Mouse (Mus musculus): ENCODE results near the gene Nfatc2. TPM values are rescaled to one million over a fixed set of nuclear protein-coding genes. Genes with fewer than 3 reads are reported as not detected.

Gene Nfatc2
- polyA plus RNA-seq, 1 experiment, result 0.32 TPM

DNA sequence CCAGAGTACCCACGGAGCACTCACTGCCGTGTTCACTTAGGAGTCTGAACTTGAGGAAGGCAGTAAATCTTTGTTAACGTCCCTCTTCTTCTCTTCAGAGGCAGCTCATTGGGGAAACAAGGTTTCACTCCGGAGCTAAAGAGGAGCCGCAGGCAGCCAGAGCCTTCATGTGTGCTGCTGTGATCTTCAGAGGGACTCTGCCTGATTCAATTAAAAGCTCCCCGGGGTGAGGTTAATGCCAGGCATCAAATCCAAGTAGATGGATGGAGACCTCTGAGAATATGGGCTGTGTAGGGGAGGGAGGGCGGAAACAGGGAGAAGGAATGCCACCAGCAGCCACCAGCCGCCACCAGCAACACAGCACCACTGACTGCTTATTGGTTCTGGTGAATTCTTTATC lies 157.3 kb downstream of the Nfatc2 start:
- TF ChIP-seq POLR2A (IDR thresholded peaks at IDR 0.05; ENCODE audit: low read depth, low read length) (no peak), CTCF (IDR thresholded peaks at IDR 0.05; ENCODE audit: borderline replicate concordance, insufficient read depth, low read length) (no peak)
- H3K4me1 ChIP-seq (ENCODE audit: control insufficient read depth, insufficient read depth, low read length), result 0 out of 2 replicates have a peak, but pooled peaks cover 3% of the 10 kb centered on the region
- H3K4me3 ChIP-seq (ENCODE audit: insufficient read depth, low read length), result no peak overlapping the region
- H3K27ac ChIP-seq (ENCODE audit: insufficient read depth, low read length), result no peak overlapping the region

GRCm38 (mm10) chr2:168441494-168441893 lies 160.0 kb downstream of the Nfatc2 start:
- Histone ChIP-seq H3K27ac (ENCODE audit: insufficient read depth, low read length) (no peak overlapping the region), H3K4me3 (ENCODE audit: insufficient read depth, low read length) (no peak overlapping the region), H3K4me1 (ENCODE audit: control insufficient read depth, insufficient read depth, low read length) (no peaks in the 10 kb centered on the region)
- TF ChIP-seq CTCF (IDR thresholded peaks at IDR 0.05; ENCODE audit: borderline replicate concordance, insufficient read depth, low read length), result no peak
- no peak for TF ChIP-seq POLR2A (IDR thresholded peaks at IDR 0.05; ENCODE audit: low read depth, low read length)

GRCm38 (mm10) chr2:168440918-168441328 lies 160.5 kb downstream of the Nfatc2 start:
- no peak overlapping the region for H3K4me3 ChIP-seq (ENCODE audit: insufficient read depth, low read length)
- no peak for TF ChIP-seq CTCF (IDR thresholded peaks at IDR 0.05; ENCODE audit: borderline replicate concordance, insufficient read depth, low read length)
- TF ChIP-seq POLR2A (IDR thresholded peaks at IDR 0.05; ENCODE audit: low read depth, low read length), result no peak
- H3K4me1 ChIP-seq (ENCODE audit: control insufficient read depth, insufficient read depth, low read length), result no peaks in the 10 kb centered on the region
- no peak overlapping the region for H3K27ac ChIP-seq (ENCODE audit: insufficient read depth, low read length)

DNA sequence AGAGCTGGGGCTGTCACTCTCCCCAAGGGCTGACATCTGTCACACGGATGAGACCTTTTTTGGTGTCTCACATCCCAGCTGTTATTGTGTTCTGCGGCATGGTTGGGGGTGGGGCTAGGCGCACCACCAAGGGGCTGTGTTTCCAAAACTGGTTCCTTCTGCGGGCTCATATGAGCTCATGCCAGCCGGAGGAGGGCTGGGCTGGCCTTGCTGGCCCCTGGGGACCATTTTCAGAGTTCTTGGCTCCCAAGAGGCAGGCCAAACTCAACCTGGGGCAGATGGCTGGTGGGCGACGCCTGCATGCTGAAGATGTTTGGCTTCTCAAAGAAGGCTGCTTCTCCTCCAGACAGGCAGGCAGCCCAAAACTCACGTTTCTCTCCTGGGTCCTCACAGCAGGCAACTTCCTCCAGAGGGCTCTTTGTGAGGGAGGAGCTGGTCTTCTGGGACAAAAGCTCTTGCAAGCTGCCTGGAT lies 162.4 kb downstream of the Nfatc2 start:
- no peak overlapping the region for H3K27ac ChIP-seq (ENCODE audit: insufficient read depth, low read length)
- H3K4me3 ChIP-seq (ENCODE audit: insufficient read depth, low read length), result no peak overlapping the region
- TF ChIP-seq CTCF (IDR thresholded peaks at IDR 0.05; ENCODE audit: borderline replicate concordance, insufficient read depth, low read length) (no peak), POLR2A (IDR thresholded peaks at IDR 0.05; ENCODE audit: low read depth, low read length) (no peak)
- no peaks in the 10 kb centered on the region for H3K4me1 ChIP-seq (ENCODE audit: control insufficient read depth, insufficient read depth, low read length)

GRCm38 (mm10) chr2:168434187-168434586 lies 167.3 kb downstream of the Nfatc2 start:
- no peak overlapping the region for H3K27ac ChIP-seq (ENCODE audit: insufficient read depth, low read length)
- no peak for TF ChIP-seq CTCF (IDR thresholded peaks at IDR 0.05; ENCODE audit: borderline replicate concordance, insufficient read depth, low read length)
- no peak for TF ChIP-seq POLR2A (IDR thresholded peaks at IDR 0.05; ENCODE audit: low read depth, low read length)
- no peaks in the 10 kb centered on the region for H3K4me1 ChIP-seq (ENCODE audit: control insufficient read depth, insufficient read depth, low read length)
- H3K4me3 ChIP-seq (ENCODE audit: insufficient read depth, low read length), result no peak overlapping the region

DNA sequence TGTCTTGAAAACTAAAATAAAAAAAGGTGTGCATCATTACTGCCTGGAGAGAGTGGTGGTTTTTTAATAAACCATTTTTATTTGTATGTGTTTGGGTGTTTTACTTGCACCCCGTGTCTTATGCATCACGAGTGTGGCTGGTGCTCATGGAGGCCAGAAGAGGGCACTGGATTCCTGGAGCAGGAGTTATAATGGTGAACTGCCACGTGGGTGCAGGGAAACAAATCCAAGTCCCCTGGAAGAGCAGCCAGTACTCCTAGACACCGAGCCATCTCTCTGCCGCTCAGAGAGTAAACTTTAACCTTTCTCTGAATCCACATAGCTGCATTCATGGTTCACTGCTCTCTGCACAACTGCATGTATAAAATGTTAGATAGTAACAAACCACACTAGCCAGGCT lies 168.1 kb downstream of the Nfatc2 start:
- H3K27ac ChIP-seq (ENCODE audit: insufficient read depth, low read length), result no peak overlapping the region
- no peaks in the 10 kb centered on the region for H3K4me1 ChIP-seq (ENCODE audit: control insufficient read depth, insufficient read depth, low read length)
- no peak overlapping the region for H3K4me3 ChIP-seq (ENCODE audit: insufficient read depth, low read length)
- TF ChIP-seq POLR2A (IDR thresholded peaks at IDR 0.05; ENCODE audit: low read depth, low read length) (no peak), CTCF (IDR thresholded peaks at IDR 0.05; ENCODE audit: borderline replicate concordance, insufficient read depth, low read length) (no peak)

DNA sequence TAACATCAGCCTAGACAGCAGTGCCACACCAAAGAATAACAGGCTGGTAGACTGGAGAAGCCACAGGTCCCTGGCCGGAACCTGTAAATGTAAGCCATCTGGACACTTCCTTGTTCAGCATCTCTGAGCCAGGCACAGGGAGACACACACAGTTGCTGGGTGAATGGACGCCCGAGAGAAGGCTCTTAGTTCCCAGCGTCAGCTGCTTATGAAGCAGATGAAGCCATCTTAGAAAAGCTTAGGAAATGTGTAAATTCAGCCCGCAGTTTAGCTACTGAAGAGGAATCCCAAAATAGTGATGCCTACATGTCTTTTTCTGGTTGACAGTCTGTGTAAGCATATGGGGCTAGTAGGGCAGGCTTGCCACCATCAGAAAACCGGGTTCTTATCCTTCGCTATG lies 169.1 kb downstream of the Nfatc2 start:
- no peak for TF ChIP-seq POLR2A (IDR thresholded peaks at IDR 0.05; ENCODE audit: low read depth, low read length)
- no peak for TF ChIP-seq CTCF (IDR thresholded peaks at IDR 0.05; ENCODE audit: borderline replicate concordance, insufficient read depth, low read length)
- Histone ChIP-seq H3K27ac (ENCODE audit: insufficient read depth, low read length) (no peak overlapping the region), H3K4me3 (ENCODE audit: insufficient read depth, low read length) (no peak overlapping the region), H3K4me1 (ENCODE audit: control insufficient read depth, insufficient read depth, low read length) (no peaks in the 10 kb centered on the region)

DNA sequence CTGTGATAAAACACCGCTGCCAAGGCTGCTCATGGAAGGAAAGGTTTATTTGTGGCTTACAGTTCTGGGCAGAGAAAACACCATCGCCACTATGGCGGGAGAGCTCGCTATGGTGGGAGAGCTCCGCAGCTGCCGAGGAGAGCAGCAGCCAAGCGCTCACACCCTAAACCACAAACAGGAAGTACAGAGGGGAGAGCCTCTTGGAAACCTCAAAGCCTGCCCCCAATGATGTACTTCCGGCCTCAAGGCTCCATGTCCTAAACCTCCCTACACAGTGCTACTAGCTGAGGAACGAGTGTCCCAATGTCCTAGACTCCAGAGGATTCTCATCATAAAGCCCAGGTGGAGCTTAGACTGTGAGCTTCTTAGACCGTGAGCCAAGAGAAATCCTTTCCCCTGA lies 171.9 kb downstream of the Nfatc2 start:
- Histone ChIP-seq H3K4me3 (ENCODE audit: insufficient read depth, low read length) (no peak overlapping the region), H3K4me1 (ENCODE audit: control insufficient read depth, insufficient read depth, low read length) (no peaks in the 10 kb centered on the region), H3K27ac (ENCODE audit: insufficient read depth, low read length) (no peak overlapping the region)
- no peak for TF ChIP-seq CTCF (IDR thresholded peaks at IDR 0.05; ENCODE audit: borderline replicate concordance, insufficient read depth, low read length)
- TF ChIP-seq POLR2A (IDR thresholded peaks at IDR 0.05; ENCODE audit: low read depth, low read length), result no peak

DNA sequence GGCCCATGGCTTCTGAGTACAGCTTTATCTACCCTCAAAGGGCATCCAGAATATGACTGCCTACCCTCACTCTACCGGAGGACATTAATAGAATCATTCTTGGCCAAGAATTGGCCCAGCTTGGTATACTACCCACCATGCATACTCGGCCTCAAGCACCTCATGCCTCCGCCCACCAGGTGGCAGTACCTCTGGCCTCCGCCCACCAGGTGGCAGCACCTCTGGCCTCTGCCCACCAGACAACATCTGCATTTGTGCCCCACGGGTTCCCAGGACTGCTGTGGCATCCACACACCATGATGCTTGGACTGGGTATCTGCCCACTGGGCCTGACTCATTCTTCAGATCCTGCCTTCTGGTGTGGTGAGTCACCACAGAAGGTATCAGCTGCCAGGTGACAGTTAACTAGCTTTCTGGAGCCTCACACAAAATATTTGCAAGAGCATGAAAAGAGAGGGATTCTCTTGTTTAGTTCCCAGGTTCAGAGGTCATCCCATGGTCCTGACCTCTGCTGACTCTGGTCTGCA lies 173.0 kb downstream of the Nfatc2 start:
- TF ChIP-seq POLR2A (IDR thresholded peaks at IDR 0.05; ENCODE audit: low read depth, low read length) (no peak), CTCF (IDR thresholded peaks at IDR 0.05; ENCODE audit: borderline replicate concordance, insufficient read depth, low read length) (peak; percentile 28; the same call in 1 of the 2 replicates)
- no peaks in the 10 kb centered on the region for H3K4me1 ChIP-seq (ENCODE audit: control insufficient read depth, insufficient read depth, low read length)
- H3K4me3 ChIP-seq (ENCODE audit: insufficient read depth, low read length), result no peak overlapping the region
- no peak overlapping the region for H3K27ac ChIP-seq (ENCODE audit: insufficient read depth, low read length)

Other genes with a start within 250 kb of the Nfatc2 start
- gene Atp9a, start 140.8 kb upstream of the Nfatc2 start, polyA plus RNA-seq (2011; ENCODE audit: insufficient read length, low read depth, missing spikeins), result 13.8 and 18.6 TPM in 2 replicates
- not detected in 2 replicates for gene Sall4, start 166.3 kb upstream of the Nfatc2 start, polyA plus RNA-seq (2011; ENCODE audit: insufficient read length, low read depth, missing spikeins)

All from embryonic fibroblast, embryonic 13.5 days (primary cell).